Mouse (Mus musculus): ENCODE measurements around the gene Macf1. TPM values are rescaled to one million over a fixed set of nuclear protein-coding genes. Genes with fewer than 3 reads are reported as not detected.

The Macf1 gene
- polyA plus RNA-seq, 1 experiment = 90.1 TPM

GRCm38 (mm10) chr4:123401265-123401664 is 282.9 kb downstream of the Macf1 start:
- Histone ChIP-seq H3K4me3 (ENCODE audit: insufficient read depth, low read depth, low read length) (no peak overlapping the region), H3K4me1 (ENCODE audit: control insufficient read depth, insufficient read depth, insufficient read length, low read length) (peaks cover 2% of the 10 kb centered on the region; the same call in 1 of the 2 replicates), H3K27ac (replicated peaks; ENCODE audit: low read depth, low read length) (no peak overlapping the region)

DNA sequence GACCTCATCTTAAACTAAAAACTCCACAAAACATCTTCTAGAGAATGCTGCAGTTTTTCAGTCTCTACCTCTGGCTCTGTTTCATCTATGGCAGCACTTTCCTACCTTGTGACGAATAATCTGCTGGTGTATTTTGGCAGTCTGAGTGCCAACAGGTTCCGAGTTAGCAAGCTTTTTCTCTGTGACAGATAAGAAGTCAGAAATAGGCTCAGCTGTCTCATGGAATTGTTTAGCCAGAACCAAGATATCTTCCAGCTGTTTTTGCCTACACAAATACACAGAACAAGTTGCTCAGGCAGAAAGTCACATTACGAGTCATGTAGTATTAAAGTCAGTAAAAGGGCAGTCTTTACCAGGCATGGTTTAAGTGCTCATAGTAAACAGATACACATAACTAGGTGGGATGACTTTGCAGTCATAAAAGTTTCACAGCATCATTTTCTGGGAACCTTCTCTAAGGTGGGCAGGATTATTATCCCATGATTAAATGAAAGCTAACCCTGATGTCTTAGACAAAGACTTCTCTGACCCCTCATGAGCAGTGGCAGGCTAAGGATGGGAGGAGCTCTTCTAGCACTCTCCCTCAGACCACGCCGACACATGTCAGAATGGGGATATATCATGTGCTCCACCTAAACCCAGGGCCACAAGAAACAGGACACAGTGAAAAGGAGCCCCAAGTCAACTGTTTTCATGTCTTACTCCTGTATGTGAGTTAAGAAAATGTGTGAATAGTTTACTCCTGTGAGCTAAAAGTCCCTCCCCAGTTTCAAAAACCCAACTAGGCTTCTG is 286.3 kb downstream of the Macf1 start:
- Histone ChIP-seq H3K27ac (replicated peaks; ENCODE audit: low read depth, low read length) (no peak overlapping the region), H3K4me3 (ENCODE audit: insufficient read depth, low read depth, low read length) (no peak overlapping the region), H3K4me1 (ENCODE audit: control insufficient read depth, insufficient read depth, insufficient read length, low read length) (no peaks in the 10 kb centered on the region)

DNA sequence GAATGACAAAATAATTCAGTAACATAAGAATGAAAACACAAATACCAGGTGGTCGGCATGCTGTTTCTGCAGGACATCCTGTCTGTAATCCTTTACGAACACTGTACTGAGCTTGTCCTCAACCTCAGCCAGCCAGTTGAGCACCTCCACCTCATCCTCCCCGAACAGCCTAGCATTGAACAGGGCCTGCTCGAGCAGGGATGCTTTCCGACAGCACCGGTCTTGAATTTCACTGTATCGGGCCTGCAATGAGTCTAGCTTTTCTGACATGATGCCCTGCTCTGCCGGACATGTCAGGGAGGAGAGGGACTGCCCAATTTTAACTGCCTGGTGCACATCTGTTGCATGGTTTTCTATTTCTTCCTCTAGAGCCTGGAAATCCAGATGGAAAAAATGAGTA is 287.1 kb downstream of the Macf1 start:
- H3K4me3 ChIP-seq (ENCODE audit: insufficient read depth, low read depth, low read length) = no peak overlapping the region
- no peaks in the 10 kb centered on the region for H3K4me1 ChIP-seq (ENCODE audit: control insufficient read depth, insufficient read depth, insufficient read length, low read length)
- no peak overlapping the region for H3K27ac ChIP-seq (replicated peaks; ENCODE audit: low read depth, low read length)

GRCm38 (mm10) chr4:123395435-123396000 is 288.6 kb downstream of the Macf1 start:
- H3K27ac ChIP-seq (replicated peaks; ENCODE audit: low read depth, low read length) = no peak overlapping the region
- no peak overlapping the region for H3K4me3 ChIP-seq (ENCODE audit: insufficient read depth, low read depth, low read length)
- H3K4me1 ChIP-seq (ENCODE audit: control insufficient read depth, insufficient read depth, insufficient read length, low read length) = no peaks in the 10 kb centered on the region

GRCm38 (mm10) chr4:123394878-123395277 is 289.3 kb downstream of the Macf1 start:
- no peak overlapping the region for H3K27ac ChIP-seq (replicated peaks; ENCODE audit: low read depth, low read length)
- no peak overlapping the region for H3K4me3 ChIP-seq (ENCODE audit: insufficient read depth, low read depth, low read length)
- no peaks in the 10 kb centered on the region for H3K4me1 ChIP-seq (ENCODE audit: control insufficient read depth, insufficient read depth, insufficient read length, low read length)

DNA sequence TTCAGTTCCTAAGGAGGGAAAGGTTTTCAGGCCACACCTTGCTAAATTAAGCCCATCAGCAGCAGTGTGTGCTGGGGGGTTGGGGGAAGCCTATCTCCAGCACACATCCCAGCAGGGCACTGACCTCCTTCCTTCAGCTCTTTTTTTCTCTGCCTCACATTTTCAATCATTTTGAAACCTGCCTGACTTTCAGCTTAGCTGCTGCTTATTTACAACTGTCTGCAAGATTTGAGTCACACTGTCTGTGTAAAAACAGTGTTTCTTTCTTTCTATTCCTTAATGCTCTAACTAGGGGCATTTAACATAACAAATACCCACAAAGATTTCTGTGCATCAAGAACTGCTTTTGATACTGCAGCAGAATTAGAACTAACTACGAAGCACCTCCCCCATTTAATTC is 289.9 kb downstream of the Macf1 start:
- H3K4me1 ChIP-seq (ENCODE audit: control insufficient read depth, insufficient read depth, insufficient read length, low read length) = no peaks in the 10 kb centered on the region
- no peak overlapping the region for H3K4me3 ChIP-seq (ENCODE audit: insufficient read depth, low read depth, low read length)
- H3K27ac ChIP-seq (replicated peaks; ENCODE audit: low read depth, low read length) = no peak overlapping the region

- Histone ChIP-seq H3K27ac (replicated peaks; ENCODE audit: low read depth, low read length) (no peak overlapping the region), H3K4me3 (ENCODE audit: insufficient read depth, low read depth, low read length) (no peak overlapping the region), H3K4me1 (ENCODE audit: control insufficient read depth, insufficient read depth, insufficient read length, low read length) (no peaks in the 10 kb centered on the region)
Observed at GRCm38 (mm10) chr4:123393004-123393403, 291.2 kb downstream of the Macf1 start.

DNA sequence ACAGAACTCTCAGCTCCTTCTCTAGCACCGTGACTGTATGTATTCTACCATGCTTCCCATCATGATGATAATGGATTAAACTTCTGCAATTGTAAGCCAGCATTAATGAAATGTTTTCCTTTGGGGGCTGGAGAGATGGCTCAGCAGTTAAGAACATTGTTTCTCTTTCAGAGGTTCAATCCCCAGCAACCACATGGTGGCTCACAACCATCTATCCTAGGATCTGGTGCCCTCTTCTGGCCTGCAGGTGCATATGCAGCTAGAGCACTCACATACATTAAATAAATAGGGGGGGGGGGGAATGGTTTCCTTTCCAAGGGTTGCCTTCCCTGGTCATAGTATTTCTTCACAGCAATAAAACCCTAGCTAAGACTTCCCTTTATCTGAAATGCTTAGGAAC is 292.0 kb downstream of the Macf1 start:
- no peak overlapping the region for H3K4me3 ChIP-seq (ENCODE audit: insufficient read depth, low read depth, low read length)

GRCm38 (mm10) chr4:123385028-123385427 is 299.1 kb downstream of the Macf1 start:
- H3K4me1 ChIP-seq (ENCODE audit: control insufficient read depth, insufficient read depth, insufficient read length, low read length) = no peaks in the 10 kb centered on the region
- H3K4me3 ChIP-seq (ENCODE audit: insufficient read depth, low read depth, low read length) = no peak overlapping the region
- H3K27ac ChIP-seq (replicated peaks; ENCODE audit: low read depth, low read length) = no peak overlapping the region

More for the DNA sequence above, 292.0 kb downstream of the Macf1 start:
- Histone ChIP-seq H3K27ac (replicated peaks; ENCODE audit: low read depth, low read length) (no peak overlapping the region), H3K4me1 (ENCODE audit: control insufficient read depth, insufficient read depth, insufficient read length, low read length) (no peaks in the 10 kb centered on the region)

DNA sequence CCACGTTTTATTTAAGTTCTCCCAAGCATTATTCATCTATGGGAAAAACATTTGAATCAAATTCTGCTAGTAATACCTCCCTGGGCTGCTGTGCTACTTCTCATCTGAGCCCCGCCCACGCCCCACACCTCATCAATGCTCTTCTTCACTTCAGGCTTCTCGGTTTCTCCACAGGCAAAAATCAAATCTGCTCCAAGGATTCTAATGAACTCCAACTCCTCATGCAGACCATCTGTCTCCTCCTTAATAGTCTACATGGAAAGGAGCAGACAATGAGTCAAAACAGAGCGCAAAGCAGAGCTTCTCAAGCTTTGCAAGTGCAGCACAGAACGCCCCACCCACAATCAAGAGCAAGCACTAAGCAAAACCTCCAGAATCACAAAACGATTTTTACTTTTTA is 301.0 kb downstream of the Macf1 start:
- no peak overlapping the region for H3K27ac ChIP-seq (replicated peaks; ENCODE audit: low read depth, low read length)
- H3K4me1 ChIP-seq (ENCODE audit: control insufficient read depth, insufficient read depth, insufficient read length, low read length) = no peaks in the 10 kb centered on the region
- no peak overlapping the region for H3K4me3 ChIP-seq (ENCODE audit: insufficient read depth, low read depth, low read length)

- H3K27ac ChIP-seq (replicated peaks; ENCODE audit: low read depth, low read length) = no peak overlapping the region
- H3K4me1 ChIP-seq (ENCODE audit: control insufficient read depth, insufficient read depth, insufficient read length, low read length) = no peaks in the 10 kb centered on the region
- H3K4me3 ChIP-seq (ENCODE audit: insufficient read depth, low read depth, low read length) = no peak overlapping the region
Observed at GRCm38 (mm10) chr4:123382051-123382450, 302.1 kb downstream of the Macf1 start.

DNA sequence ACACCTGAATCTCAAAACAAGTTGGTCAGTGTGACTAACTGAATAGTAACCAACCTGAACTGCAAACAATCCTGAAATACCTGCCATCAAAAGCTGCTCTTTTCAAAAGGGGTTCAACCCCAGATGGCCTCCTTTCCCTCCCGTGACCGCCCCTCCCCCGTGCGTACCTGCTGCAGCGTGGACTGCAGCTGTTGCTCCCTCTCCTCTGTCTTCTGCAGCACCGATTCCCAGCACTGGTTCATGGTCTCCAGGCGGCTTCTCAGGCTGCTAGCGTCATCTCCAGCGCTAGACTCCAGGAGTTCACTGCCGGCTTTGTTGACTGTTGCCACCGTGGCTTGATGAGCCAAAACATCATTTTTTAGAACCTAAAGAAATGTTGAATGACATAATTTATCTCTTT is 302.6 kb downstream of the Macf1 start:
- H3K27ac ChIP-seq (replicated peaks; ENCODE audit: low read depth, low read length) = no peak overlapping the region
- no peaks in the 10 kb centered on the region for H3K4me1 ChIP-seq (ENCODE audit: control insufficient read depth, insufficient read depth, insufficient read length, low read length)
- H3K4me3 ChIP-seq (ENCODE audit: insufficient read depth, low read depth, low read length) = no peak overlapping the region

DNA sequence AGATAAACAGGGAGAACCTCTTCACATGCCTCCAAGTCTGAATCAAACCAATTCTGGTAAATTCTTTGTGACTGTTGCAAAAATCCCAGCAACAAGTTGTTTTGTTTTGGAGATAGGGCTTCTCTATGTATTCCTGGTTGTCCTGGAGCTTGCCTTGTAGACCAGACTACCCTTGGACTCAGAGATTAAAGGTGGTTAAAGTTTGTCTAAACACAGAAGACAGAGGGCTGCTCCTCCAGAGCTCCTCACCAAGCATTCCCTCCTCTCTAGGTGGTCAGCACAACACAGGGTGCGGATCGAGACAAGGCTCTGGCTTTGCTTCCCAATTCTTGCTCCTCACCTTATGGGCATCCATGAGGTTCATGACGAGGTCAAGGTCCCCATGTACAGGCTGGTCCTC is 308.1 kb downstream of the Macf1 start:
- no peak overlapping the region for H3K27ac ChIP-seq (replicated peaks; ENCODE audit: low read depth, low read length)
- H3K4me3 ChIP-seq (ENCODE audit: insufficient read depth, low read depth, low read length) = no peak overlapping the region
- H3K4me1 ChIP-seq (ENCODE audit: control insufficient read depth, insufficient read depth, insufficient read length, low read length) = no peaks in the 10 kb centered on the region

- H3K4me1 ChIP-seq (ENCODE audit: control insufficient read depth, insufficient read depth, insufficient read length, low read length) = no peaks in the 10 kb centered on the region
- H3K4me3 ChIP-seq (ENCODE audit: insufficient read depth, low read depth, low read length) = no peak overlapping the region
- no peak overlapping the region for H3K27ac ChIP-seq (replicated peaks; ENCODE audit: low read depth, low read length)
Observed at GRCm38 (mm10) chr4:123374316-123375008, 309.7 kb downstream of the Macf1 start.

GRCm38 (mm10) chr4:123363555-123363954 is 320.6 kb downstream of the Macf1 start:
- Histone ChIP-seq H3K4me1 (ENCODE audit: control insufficient read depth, insufficient read depth, insufficient read length, low read length) (no peaks in the 10 kb centered on the region), H3K27ac (replicated peaks; ENCODE audit: low read depth, low read length) (no peak overlapping the region), H3K4me3 (ENCODE audit: insufficient read depth, low read depth, low read length) (no peak overlapping the region)

DNA sequence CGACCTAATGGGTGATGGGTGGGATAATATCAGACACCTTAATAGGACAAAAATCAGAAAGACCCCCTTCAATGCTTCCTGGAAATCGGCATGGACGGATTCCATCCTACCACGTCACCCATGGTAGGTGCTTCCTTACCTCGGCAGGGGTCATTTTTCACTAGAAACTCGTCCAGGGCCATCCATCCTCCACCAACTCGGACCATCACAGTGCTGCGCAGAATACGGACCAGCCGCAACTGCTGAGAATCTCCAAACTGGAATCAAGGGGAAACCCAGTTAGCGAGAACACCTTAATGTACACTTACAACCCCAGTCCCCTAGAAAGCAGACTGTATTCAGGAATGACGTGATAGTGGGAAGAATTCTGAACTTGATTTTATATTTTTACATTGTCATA is 323.4 kb downstream of the Macf1 start:
- Histone ChIP-seq H3K4me3 (ENCODE audit: insufficient read depth, low read depth, low read length) (no peak overlapping the region), H3K27ac (replicated peaks; ENCODE audit: low read depth, low read length) (no peak overlapping the region), H3K4me1 (ENCODE audit: control insufficient read depth, insufficient read depth, insufficient read length, low read length) (no peaks in the 10 kb centered on the region)
